Mouse (Mus musculus) liver, embryonic 15.5 days (tissue): ENCODE data around the gene Tedc1. TPM values are rescaled to one million over a fixed set of nuclear protein-coding genes. Genes with fewer than 3 reads are reported as not detected.

ENCODE experiments used
- ATAC-seq: fragments of 200-750 bp; cut with Nextera tagmentation; 2 replicates; pipeline ENCODE4 v1.8.0; 2017; ENCODE audit warnings: moderate number of reproducible peaks, mild to moderate bottlenecking, moderate library complexity; ENCODE audit not compliant: insufficient read depth
- H3K27ac ChIP-seq: fragments of 300-500 bp; sonication (generic); replicated peaks from 2 replicates; pipeline ENCODE4 v1.5.1; 2015; ENCODE audit warnings: mild to moderate bottlenecking, inconsistent platforms
- H3K27me3 ChIP-seq: fragments of 300-500 bp; sonication (generic); 2 replicates; pipeline ENCODE4 v1.6.1; 2015; ENCODE audit warnings: mild to moderate bottlenecking, inconsistent platforms
- H3K36me3 ChIP-seq: fragments of 300-500 bp; sonication (generic); replicated peaks from 2 replicates; pipeline ENCODE4 v1.6.1; 2015; ENCODE audit warnings: moderate library complexity, mild to moderate bottlenecking, inconsistent platforms
- H3K4me1 ChIP-seq: fragments of 300-500 bp; sonication (generic); replicated peaks from 2 replicates; pipeline ENCODE4 v1.6.1; 2015; ENCODE audit warnings: inconsistent platforms
- H3K4me2 ChIP-seq: fragments of 300-500 bp; sonication (generic); 2 replicates; pipeline ENCODE4 v1.6.1; 2015; ENCODE audit warnings: moderate library complexity, mild to moderate bottlenecking, inconsistent platforms
- H3K4me3 ChIP-seq: fragments of 300-500 bp; sonication (generic); replicated peaks from 2 replicates; pipeline ENCODE4 v1.5.1; 2015; ENCODE audit warnings: mild to moderate bottlenecking, inconsistent platforms
- H3K9ac ChIP-seq: fragments of 300-500 bp; sonication (generic); 2 replicates; pipeline ENCODE4 v1.6.1; 2015; ENCODE audit warnings: moderate library complexity, mild to moderate bottlenecking, inconsistent platforms
- H3K9me3 ChIP-seq: fragments of 300-500 bp; sonication (generic); replicated peaks from 2 replicates; pipeline ENCODE4 v1.6.1; 2016; ENCODE audit warnings: inconsistent platforms
- WGBS: fragments of 180-500 bp; shearing (Covaris S2); methylation state at CpG from one replicate; pipeline ENCODE4 v1.1.7; 2015; ENCODE audit warnings: mixed read lengths; ENCODE audit not compliant: insufficient replicate concordance; 5-methylcytosine and 5-hydroxymethylcytosine counted together
- polyA plus RNA-seq: library from polyadenylated mRNA; unstranded; fragments of >200 nt; fragmentation: Nextera tagmentation; extraction: Ambion mirVana; gene quantifications from 2 replicates; pipeline ENCODE4 v1.2.1, GENCODE M21; 2015

Gene Tedc1
- polyA plus RNA-seq, 1 experiment from 2014 or later, result 11.3 TPM

DNA sequence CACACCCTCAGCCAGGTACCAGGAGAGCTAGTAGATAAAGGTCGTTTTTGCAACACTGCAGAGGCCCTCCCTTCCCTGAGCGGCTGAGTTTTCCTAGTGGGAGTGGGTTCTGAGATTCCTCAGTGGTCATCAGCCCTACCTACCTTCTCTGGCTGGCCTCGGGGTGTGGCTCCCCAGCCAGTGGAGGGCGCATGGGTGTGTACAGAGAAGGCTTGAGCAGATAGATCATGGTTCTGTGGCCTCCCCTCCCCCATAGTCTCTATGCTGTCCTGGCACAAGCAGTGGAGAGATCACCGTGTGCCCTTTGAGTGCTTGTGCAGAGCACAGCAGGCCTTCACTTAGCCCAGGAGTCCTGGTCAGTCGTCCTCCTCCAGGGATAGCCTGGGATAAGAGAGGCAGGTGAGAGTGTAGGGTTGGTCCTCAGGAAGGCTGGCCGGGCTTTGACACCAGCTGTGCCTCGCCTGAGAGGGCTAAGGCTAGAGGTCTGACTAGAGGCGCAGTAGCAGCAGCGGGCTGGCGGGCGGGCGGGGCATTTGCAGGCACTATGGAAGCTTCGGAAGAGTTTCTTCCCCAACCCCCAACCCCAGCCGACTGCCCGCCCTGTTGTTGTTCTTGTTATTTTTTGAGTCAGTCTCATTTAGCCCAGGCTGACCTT is 7.7 kb upstream of the Tedc1 start:
- H3K27ac ChIP-seq, result no peak overlapping the region
- H3K36me3 ChIP-seq, result peaks cover 4% of the 10 kb centered on the region; the same call in 1 of the 2 replicates
- 29% methylated on average over 16 of the region's 16 CpGs for WGBS
- no peak overlapping the region for H3K9ac ChIP-seq
- peaks cover 70% of the 10 kb centered on the region for H3K4me1 ChIP-seq
- peak overlapping the region; percentile 6; the same call in 1 of the 2 replicates for H3K4me2 ChIP-seq
- H3K9me3 ChIP-seq, result no peaks in the 10 kb centered on the region
- no peak; the same call in 1 of the 2 replicates for ATAC-seq
- H3K4me3 ChIP-seq, result no peak overlapping the region
- H3K27me3 ChIP-seq, result peaks cover 91% of the 10 kb centered on the region

DNA sequence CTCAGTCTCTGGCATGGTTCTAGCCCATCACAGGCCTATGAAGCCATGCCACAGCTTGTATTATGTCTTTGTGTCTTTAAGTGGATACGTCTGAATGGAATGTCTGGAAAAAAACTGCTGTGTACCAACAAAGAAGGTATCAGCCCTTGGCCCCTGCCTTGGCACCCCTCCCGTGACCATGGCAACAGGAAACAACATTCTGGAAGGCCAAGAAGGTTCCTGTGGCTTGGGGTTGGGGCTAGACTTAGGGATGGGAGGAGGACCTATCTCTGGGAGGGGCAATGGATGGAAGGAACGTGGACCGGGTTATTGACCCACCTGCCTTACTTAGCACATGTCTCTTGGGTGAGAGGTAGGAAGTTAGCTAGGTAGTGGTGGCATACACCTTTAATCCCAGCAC is 6.9 kb upstream of the Tedc1 start:
- H3K27me3 ChIP-seq, result peaks cover 91% of the 10 kb centered on the region
- H3K9me3 ChIP-seq, result no peaks in the 10 kb centered on the region
- H3K9ac ChIP-seq, result no peak overlapping the region
- ATAC-seq, result no peak
- peaks cover 4% of the 10 kb centered on the region; the same call in 1 of the 2 replicates for H3K36me3 ChIP-seq
- peaks cover 71% of the 10 kb centered on the region for H3K4me1 ChIP-seq
- H3K4me3 ChIP-seq, result no peak overlapping the region
- no peak overlapping the region for H3K27ac ChIP-seq
- no peak overlapping the region for H3K4me2 ChIP-seq
- 69% methylated on average over 4 of the region's 4 CpGs for WGBS

DNA sequence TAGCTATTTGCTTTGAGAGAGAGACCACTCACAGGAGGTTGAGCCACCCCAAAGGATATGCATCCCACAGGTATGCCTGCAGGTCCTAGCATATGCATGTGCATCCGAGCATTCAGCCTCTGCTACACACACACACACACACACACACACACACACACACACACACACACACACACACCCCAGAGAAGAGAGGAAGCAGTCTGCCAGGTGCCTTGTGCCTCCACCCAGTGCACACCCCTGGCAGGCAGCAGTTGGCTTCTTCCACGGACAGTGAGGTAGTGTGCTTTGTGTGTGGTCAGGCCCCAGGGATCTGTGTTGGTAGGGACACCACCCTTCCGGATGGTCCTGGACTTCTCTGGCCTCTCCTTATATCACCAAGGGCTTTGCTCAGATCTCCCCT is 6.3 kb upstream of the Tedc1 start:
- Histone ChIP-seq H3K4me2 (no peak overlapping the region), H3K9me3 (no peaks in the 10 kb centered on the region), H3K4me1 (peaks cover 74% of the 10 kb centered on the region), H3K4me3 (no peak overlapping the region), H3K9ac (no peak overlapping the region), H3K36me3 (peaks cover under 1% of the 10 kb centered on the region; the same call in 1 of the 2 replicates), H3K27ac (no peak overlapping the region), H3K27me3 (peaks cover 89% of the 10 kb centered on the region)
- no peak for ATAC-seq
- WGBS, result 53% methylated on average over 3 of the region's 3 CpGs

DNA sequence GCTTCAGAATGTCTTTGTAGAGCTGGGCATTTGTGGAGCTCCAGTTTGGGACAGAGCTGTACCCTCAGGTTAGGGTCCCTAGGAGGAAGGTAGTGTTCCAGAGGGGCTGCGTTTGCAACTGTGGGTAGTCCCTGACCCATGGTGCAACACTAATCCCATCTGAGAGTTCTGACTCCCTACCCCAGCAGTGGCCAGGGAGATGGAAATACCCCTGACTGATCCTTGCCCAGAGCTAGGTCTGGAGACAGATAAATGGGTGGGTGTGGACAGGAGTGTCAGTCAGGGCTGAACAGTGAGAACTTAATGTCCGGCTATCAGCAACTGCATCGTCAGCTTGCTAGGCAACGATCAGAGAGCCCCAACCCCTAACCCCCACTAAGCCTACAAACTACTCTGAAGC is 5.6 kb upstream of the Tedc1 start:
- no peak for ATAC-seq
- Histone ChIP-seq H3K9ac (no peak overlapping the region), H3K27ac (no peak overlapping the region), H3K4me3 (no peak overlapping the region), H3K9me3 (no peaks in the 10 kb centered on the region), H3K4me1 (peaks cover 81% of the 10 kb centered on the region), H3K4me2 (no peak overlapping the region), H3K27me3 (peaks cover 85% of the 10 kb centered on the region), H3K36me3 (no peaks in the 10 kb centered on the region)
- 15% methylated on average over 4 of the region's 4 CpGs for WGBS

DNA sequence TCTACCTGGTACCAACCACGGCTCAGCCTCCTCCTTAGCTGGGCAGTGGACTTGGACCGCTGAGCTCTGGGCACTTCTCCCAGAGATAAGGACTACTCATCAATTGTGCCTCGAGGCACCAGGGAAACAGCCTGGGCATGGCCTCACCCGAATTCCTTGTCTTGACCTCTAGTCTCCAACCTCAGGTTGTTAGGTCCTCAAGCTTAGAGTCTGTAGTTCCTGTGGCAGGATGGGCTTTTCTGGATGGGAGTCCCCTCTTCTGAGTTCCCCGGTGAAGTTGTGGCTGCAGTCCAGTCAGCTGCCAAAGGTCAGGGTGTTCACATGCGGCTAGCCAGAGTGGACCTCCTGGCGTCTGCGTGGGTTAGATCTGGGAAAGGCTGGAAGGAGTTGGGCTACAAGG is 5.2 kb upstream of the Tedc1 start:
- H3K27me3 ChIP-seq, result peaks cover 82% of the 10 kb centered on the region
- peak overlapping the region; percentile 80 for H3K4me2 ChIP-seq
- H3K9me3 ChIP-seq, result no peaks in the 10 kb centered on the region
- WGBS, result 53% methylated on average over 8 of the region's 8 CpGs
- no peak overlapping the region for H3K9ac ChIP-seq
- peaks cover 79% of the 10 kb centered on the region for H3K4me1 ChIP-seq
- no peaks in the 10 kb centered on the region for H3K36me3 ChIP-seq
- no peak overlapping the region for H3K27ac ChIP-seq
- ATAC-seq, result no peak
- no peak overlapping the region for H3K4me3 ChIP-seq

DNA sequence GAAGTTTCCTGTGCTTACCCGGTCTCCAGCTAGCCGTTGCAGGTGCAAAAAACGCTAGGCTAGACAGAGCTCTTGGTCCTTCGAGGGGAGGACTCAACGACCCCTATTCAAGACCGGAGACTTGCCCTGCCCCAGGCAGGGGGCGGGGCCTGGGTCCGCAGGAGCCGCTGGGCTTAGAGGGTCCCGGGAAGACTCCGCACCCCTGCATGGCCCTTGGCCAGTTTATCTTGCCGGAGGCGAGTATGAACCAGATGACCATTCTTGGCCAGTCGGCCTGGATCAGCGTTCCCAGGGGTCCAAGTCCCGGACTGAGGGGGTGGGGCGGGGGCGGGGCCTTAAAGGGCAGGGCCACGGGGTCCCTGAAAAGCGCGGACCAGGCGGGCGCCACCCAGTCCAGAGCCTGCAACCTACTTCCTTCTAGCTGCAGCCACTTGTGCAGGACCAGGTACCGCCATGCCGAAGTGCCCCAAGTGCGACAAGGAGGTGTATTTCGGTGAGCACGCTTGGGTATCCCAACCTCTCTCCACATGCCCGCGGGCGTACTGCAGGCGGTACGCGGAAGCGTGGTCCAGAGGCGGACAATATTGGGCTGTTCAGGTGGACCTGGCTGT is 4.5 kb upstream of the Tedc1 start:
- Histone ChIP-seq H3K4me1 (peaks cover 75% of the 10 kb centered on the region), H3K27ac (no peak overlapping the region), H3K9me3 (no peaks in the 10 kb centered on the region), H3K4me2 (peak overlapping the region; percentile 80), H3K27me3 (peaks cover 75% of the 10 kb centered on the region), H3K36me3 (no peaks in the 10 kb centered on the region), H3K9ac (peak overlapping the region; percentile 42; the same call in 1 of the 2 replicates), H3K4me3 (peak overlapping the region; percentile 55)
- no peak for ATAC-seq
- under 1% methylated on average over 36 of the region's 36 CpGs for whole genome bisulfite sequencing

DNA sequence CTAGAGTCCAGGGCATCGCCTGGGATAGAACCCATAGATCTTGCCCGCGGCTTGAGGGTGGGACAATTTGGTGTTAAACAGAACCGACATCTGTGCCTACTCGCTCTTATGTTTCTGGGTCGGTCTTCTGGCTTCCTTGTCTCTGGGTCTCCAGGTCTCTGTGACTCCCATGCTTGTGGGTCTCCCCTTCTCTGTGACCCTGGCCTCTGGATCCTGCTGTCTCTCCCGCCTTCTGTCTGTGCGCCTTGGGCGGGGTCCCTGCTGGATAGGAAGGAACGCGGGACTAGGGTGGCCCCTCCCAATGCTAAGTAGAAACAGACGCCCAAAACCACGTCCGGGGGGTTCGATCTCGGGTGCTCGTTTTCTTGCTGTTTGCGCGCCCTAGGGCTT is 4.0 kb upstream of the Tedc1 start:
- peak overlapping the region; percentile 80 for H3K4me2 ChIP-seq
- peaks cover 75% of the 10 kb centered on the region for H3K4me1 ChIP-seq
- H3K9ac ChIP-seq, result peak overlapping the region; percentile 42; the same call in 1 of the 2 replicates
- H3K36me3 ChIP-seq, result no peaks in the 10 kb centered on the region
- H3K27me3 ChIP-seq, result peaks cover 70% of the 10 kb centered on the region
- no peaks in the 10 kb centered on the region for H3K9me3 ChIP-seq
- peak overlapping the region; percentile 55 for H3K4me3 ChIP-seq
- 7% methylated on average over 19 of the region's 19 CpGs for WGBS
- H3K27ac ChIP-seq, result no peak overlapping the region
- ATAC-seq, result no peak

DNA sequence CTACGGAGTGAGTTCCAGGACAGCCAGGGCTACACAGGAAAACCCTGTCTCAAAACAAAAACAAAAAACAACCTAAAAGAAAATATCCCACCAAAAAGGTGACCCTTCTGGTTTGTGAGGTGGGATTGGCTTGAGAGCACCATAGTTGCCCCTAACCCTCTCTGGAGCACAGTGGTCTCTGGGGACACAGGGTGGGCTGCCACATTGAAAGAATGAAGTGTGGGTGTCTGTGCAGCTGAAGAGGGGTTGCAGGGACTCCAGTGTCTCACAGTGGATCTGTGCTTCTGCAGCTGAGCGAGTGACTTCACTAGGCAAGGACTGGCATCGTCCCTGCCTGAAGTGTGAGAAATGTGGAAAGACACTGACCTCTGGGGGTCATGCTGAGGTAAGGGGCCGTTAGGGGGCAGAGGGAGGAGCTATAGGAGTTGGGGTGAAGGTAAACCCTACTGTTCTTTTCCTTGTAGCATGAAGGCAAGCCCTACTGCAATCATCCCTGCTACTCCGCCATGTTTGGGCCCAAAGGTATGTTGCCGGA is 3.2 kb upstream of the Tedc1 start:
- H3K9ac ChIP-seq, result no peak overlapping the region
- H3K27me3 ChIP-seq, result peaks cover 62% of the 10 kb centered on the region
- peak overlapping the region; percentile 80 for H3K4me2 ChIP-seq
- H3K36me3 ChIP-seq, result no peaks in the 10 kb centered on the region
- ATAC-seq, result no peak
- WGBS, result 75% methylated on average over 6 of the region's 6 CpGs
- no peak overlapping the region for H3K27ac ChIP-seq
- H3K4me1 ChIP-seq, result peaks cover 69% of the 10 kb centered on the region
- no peaks in the 10 kb centered on the region for H3K9me3 ChIP-seq
- H3K4me3 ChIP-seq, result no peak overlapping the region

DNA sequence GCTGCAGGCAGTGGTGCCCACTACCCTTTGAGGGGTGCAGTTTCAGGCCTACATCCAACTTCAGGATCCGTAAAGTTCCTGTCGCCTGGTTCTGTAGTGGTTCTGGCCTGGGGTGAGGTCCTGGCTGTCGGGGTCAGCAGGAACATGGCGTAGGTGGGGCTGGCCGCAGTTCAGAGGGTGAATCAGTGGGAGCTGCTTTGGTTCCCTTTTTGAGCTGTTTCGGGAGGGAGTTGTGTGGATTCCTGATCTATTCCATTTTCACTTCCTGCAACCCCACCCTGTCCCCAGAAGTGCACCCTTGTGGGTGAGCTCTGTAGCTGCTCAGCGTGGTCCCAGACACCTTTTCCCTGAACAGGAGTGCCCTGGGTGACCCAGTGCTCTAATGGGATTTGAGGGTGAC is 2.2 kb upstream of the Tedc1 start:
- Histone ChIP-seq H3K27me3 (peaks cover 53% of the 10 kb centered on the region), H3K4me2 (no peak overlapping the region; the same call in 1 of the 2 replicates), H3K9ac (no peak overlapping the region), H3K9me3 (no peaks in the 10 kb centered on the region), H3K27ac (peak overlapping the region; percentile 24; the same call in 1 of the 2 replicates), H3K36me3 (no peaks in the 10 kb centered on the region), H3K4me1 (peaks cover 60% of the 10 kb centered on the region), H3K4me3 (no peak overlapping the region)
- WGBS, result 81% methylated on average over 7 of the region's 7 CpGs
- no peak for ATAC-seq

DNA sequence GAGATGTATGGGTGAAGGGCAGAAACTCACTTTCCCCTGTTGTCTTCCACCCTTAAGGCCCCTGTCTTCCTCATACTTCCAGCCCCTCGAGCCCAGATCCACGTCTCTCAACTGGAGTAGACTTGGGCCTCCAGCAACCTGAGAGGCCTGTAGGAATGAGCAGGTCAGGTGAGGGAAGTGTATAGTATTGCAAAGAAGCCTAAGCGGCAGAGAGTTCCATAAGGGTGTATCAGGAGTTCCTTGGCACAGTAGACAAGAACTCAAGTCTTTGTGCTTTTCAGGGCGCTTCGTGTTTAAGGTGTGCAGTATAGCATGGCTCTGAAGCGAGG is 1.5 kb upstream of the Tedc1 start:
- Histone ChIP-seq H3K27ac (no peak overlapping the region), H3K27me3 (peaks cover 45% of the 10 kb centered on the region), H3K4me1 (peaks cover 60% of the 10 kb centered on the region), H3K36me3 (0 out of 2 replicates have a peak, but pooled peaks cover 2% of the 10 kb centered on the region), H3K4me3 (peak overlapping the region; percentile 82), H3K9ac (peak overlapping the region; percentile 65; the same call in 1 of the 2 replicates), H3K4me2 (peak overlapping the region; percentile 95), H3K9me3 (no peaks in the 10 kb centered on the region)
- ATAC-seq, result no peak
- 80% methylated on average over 6 of the region's 6 CpGs for WGBS

DNA sequence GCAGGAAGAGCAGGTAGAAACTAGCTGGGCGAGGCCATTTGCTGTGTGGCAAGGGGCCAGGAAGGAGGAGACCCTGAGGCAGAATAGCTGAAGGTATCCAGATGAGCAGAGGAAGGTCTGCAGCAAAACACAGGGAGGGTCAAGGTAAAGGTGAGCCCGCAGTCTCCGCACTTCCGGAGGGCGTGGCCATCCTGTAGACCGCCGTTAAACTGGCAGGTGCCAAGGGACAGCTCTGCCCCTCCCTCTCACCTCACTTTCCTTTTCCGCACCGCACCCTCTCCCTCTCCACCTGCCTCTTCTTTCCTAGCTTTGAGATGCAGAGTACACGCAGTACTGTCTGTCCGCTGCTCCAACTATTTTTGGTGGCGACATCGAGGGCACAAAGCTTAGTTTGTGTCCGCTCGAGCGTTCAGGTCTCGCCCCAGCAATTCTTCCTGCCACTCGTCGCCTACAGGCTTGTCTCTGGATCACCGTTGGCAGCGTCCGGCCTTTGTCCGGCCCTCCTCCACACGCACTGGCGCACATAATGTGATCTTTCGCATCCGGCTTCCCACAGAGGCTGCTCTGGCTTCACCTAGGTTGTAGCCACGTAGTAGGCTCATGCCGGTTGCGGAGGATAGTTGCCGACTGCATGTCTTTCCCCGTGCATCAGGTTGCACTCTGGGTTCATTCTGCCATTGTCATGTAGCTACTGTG is 997 bp upstream of the Tedc1 start:
- WGBS, result 6% methylated on average over 32 of the region's 32 CpGs
- ATAC-seq, result no peak

More for the DNA sequence above, 997 bp upstream of the Tedc1 start:
- H3K4me2 ChIP-seq, result peak overlapping the region; percentile 95
- peaks cover 41% of the 10 kb centered on the region for H3K27me3 ChIP-seq
- peak overlapping the region; percentile 65 for H3K9ac ChIP-seq
- peak overlapping the region; percentile 62 for H3K27ac ChIP-seq
- peak overlapping the region; percentile 82 for H3K4me3 ChIP-seq
- H3K36me3 ChIP-seq, result 0 out of 2 replicates have a peak, but pooled peaks cover 6% of the 10 kb centered on the region
- no peaks in the 10 kb centered on the region for H3K9me3 ChIP-seq
- peaks cover 57% of the 10 kb centered on the region for H3K4me1 ChIP-seq
